Mouse (Mus musculus) thymus, adult 2 months (tissue): Measurements from ENCODE around the gene D130052B06Rik. TPM values are rescaled to one million over a fixed set of nuclear protein-coding genes. Genes with fewer than 3 reads are reported as not detected.

Source experiments
- DNase-seq: peaks from one replicate; pipeline ENCODE4 v3.0.0; 2021
- H3K27ac ChIP-seq: fragments of 200-500 bp; 2 replicates; pipeline ENCODE4 v1.5.1; 2012; ENCODE audit warnings: low read length, control low read depth; ENCODE audit not compliant: control insufficient read depth, insufficient read depth
- H3K27me3 ChIP-seq: fragments of 200-500 bp; 2 replicates; pipeline ENCODE4 v1.6.1; 2012; ENCODE audit warnings: mild to moderate bottlenecking, low read length, moderate library complexity, mixed read lengths; ENCODE audit not compliant: control insufficient read depth, insufficient read depth
- H3K36me3 ChIP-seq: fragments of 200-500 bp; 2 replicates; pipeline ENCODE4 v1.6.1; 2012; ENCODE audit warnings: mild to moderate bottlenecking, low read length, moderate library complexity; ENCODE audit not compliant: control insufficient read depth, insufficient read depth
- H3K4me1 ChIP-seq: fragments of 200-500 bp; replicated peaks from 2 replicates; pipeline ENCODE4 v1.6.1; 2012; ENCODE audit warnings: low read length; ENCODE audit not compliant: control insufficient read depth, insufficient read depth
- H3K4me3 ChIP-seq: fragments of 200-500 bp; 2 replicates; pipeline ENCODE4 v1.5.1; 2012; ENCODE audit warnings: mild to moderate bottlenecking, low read length, control low read depth, moderate library complexity; ENCODE audit not compliant: control insufficient read depth, insufficient read depth
- CTCF ChIP-seq: fragments of 200-500 bp; IDR thresholded peaks from 2 replicates; pipeline ENCODE4 v1.5.1; 2012; ENCODE audit warnings: mild to moderate bottlenecking, control low read depth, low read length, moderate library complexity, borderline replicate concordance; ENCODE audit not compliant: control insufficient read depth, poor library complexity, insufficient read depth; ENCODE audit errors: extremely low read depth
- POLR2A ChIP-seq: fragments of 200-500 bp; IDR thresholded peaks from 2 replicates; pipeline ENCODE4 v1.6.1; 2012; ENCODE audit warnings: mild to moderate bottlenecking, low read length, control low read depth, moderate library complexity; ENCODE audit not compliant: control insufficient read depth, poor library complexity, insufficient read depth; ENCODE audit errors: extremely low read depth
- WGBS: fragments of 180-500 bp; shearing (Covaris S2); methylation state at CpG from one replicate; pipeline ENCODE4 v1.1.7; 2018; 5-methylcytosine and 5-hydroxymethylcytosine counted together
- polyA plus RNA-seq: library from polyadenylated mRNA; depleted of rRNA; stranded (reverse); fragments of >200 nt; gene quantifications from 2 replicates; pipeline ENCODE4 v1.2.3, GENCODE M21; 2012

The D130052B06Rik gene
- polyA plus RNA-seq, 1 experiment = 0.09 TPM

- Histone ChIP-seq H3K27ac (no peak overlapping the region), H3K36me3 (no peaks in the 10 kb centered on the region), H3K27me3 (no peaks in the 10 kb centered on the region), H3K4me1 (no peaks in the 10 kb centered on the region), H3K4me3 (no peak overlapping the region)
- no peak for TF ChIP-seq POLR2A
- peak; percentile 56; the same call in 1 of the 2 replicates for TF ChIP-seq CTCF
- DNase-seq = peak; percentile 41
- 9% methylated on average over 15 of the region's 15 CpGs for WGBS
Observed at GRCm38 (mm10) chr11:33614218-33614617, 15.1 kb downstream of the D130052B06Rik start.

- DNase-seq = no peak
- WGBS = 87% methylated on average over 4 of the region's 4 CpGs
- H3K27me3 ChIP-seq = no peaks in the 10 kb centered on the region
- no peak for TF ChIP-seq POLR2A
- no peak for TF ChIP-seq CTCF
- no peak overlapping the region for H3K27ac ChIP-seq
- H3K36me3 ChIP-seq = no peaks in the 10 kb centered on the region
- no peaks in the 10 kb centered on the region for H3K4me1 ChIP-seq
- no peak overlapping the region for H3K4me3 ChIP-seq
Observed at GRCm38 (mm10) chr11:33627136-33627742, 28.1 kb downstream of the D130052B06Rik start.

DNA sequence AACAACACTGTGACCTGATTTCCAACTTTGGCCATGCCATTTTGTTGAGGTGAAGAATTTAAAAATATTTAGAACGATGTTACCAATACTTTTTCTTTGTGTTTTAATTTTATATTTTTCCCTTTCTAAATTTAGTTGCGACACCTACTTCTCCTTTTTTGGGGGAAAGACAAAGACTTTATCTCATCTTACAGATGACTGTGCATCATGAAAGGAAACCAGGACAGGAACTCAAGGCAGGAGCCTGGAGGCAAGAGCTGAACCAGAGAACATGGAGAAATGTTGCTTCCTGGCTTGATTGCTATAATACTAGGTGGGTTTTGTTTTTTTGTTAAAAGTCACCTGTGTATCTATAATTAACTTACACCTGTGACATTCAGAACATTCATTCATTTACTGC is 38.0 kb downstream of the D130052B06Rik start:
- DNase-seq = no peak
- no peaks in the 10 kb centered on the region for H3K4me1 ChIP-seq
- H3K27me3 ChIP-seq = no peaks in the 10 kb centered on the region
- no peak for TF ChIP-seq CTCF
- no peak for TF ChIP-seq POLR2A
- no peak overlapping the region for H3K27ac ChIP-seq
- 12% methylated on average over 2 of the region's 2 CpGs for WGBS
- H3K4me3 ChIP-seq = no peak overlapping the region
- H3K36me3 ChIP-seq = no peaks in the 10 kb centered on the region

DNA sequence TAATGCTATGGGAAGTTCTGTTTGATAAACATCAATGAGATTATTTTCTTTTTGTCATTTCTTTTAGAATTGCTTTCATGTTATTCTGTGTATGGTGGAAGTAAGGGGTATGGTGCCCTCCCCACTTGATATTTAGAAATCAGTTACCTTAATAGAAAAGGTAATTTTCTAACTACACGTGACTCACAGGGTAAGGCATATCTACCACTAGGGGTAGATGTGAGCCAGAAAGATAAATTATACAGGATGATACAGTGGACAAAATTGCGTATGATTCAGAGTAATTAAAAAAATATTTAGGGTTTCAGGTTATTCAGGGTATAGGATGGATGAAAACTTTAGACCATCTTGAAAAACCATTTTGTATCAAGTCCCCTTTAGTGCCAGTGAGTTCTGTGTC is 50.3 kb downstream of the D130052B06Rik start:
- 60% methylated on average over 2 of the region's 2 CpGs for WGBS
- Histone ChIP-seq H3K4me1 (no peaks in the 10 kb centered on the region), H3K36me3 (no peaks in the 10 kb centered on the region), H3K4me3 (no peak overlapping the region), H3K27me3 (no peaks in the 10 kb centered on the region), H3K27ac (no peak overlapping the region)
- DNase-seq = no peak
- TF ChIP-seq CTCF (no peak), POLR2A (no peak)

DNA sequence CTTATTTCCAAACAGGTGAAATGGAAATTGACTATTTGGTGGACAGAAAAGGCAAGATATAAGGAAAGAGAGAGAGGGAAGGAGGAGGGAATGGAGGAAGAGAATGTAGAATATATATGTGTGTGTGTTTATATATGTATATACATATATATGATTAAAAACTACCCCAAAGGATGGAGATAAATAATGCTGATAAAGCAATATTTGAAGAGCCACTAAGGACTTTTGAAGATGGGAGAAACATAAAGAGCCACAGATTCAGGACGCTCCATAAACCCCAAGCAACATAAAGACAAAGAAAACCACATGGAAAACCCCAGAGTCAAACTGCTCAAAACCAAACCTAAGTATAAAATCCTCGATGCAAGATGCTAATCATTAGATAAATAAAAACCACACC is 55.4 kb downstream of the D130052B06Rik start:
- no peak for TF ChIP-seq POLR2A
- TF ChIP-seq CTCF = no peak
- Histone ChIP-seq H3K4me1 (no peaks in the 10 kb centered on the region), H3K36me3 (no peaks in the 10 kb centered on the region), H3K4me3 (no peak overlapping the region), H3K27me3 (no peaks in the 10 kb centered on the region), H3K27ac (no peak overlapping the region)
- WGBS = 76% methylated on average over 2 of the region's 2 CpGs
- DNase-seq = no peak

GRCm38 (mm10) chr11:33655221-33655620 is 56.1 kb downstream of the D130052B06Rik start:
- 74% methylated on average over 3 of the region's 3 CpGs for WGBS
- TF ChIP-seq POLR2A (no peak), CTCF (no peak)
- Histone ChIP-seq H3K36me3 (no peaks in the 10 kb centered on the region), H3K27me3 (no peaks in the 10 kb centered on the region), H3K27ac (no peak overlapping the region), H3K4me3 (no peak overlapping the region), H3K4me1 (no peaks in the 10 kb centered on the region)
- DNase-seq = no peak
